Mouse (Mus musculus) thymus, postnatal 0 days (tissue): ENCODE results near the gene Nfe2l2. TPM values are rescaled to one million over a fixed set of nuclear protein-coding genes. Genes with fewer than 3 reads are reported as not detected.

ENCODE experiments used
- DNase-seq: peaks from one replicate; pipeline ENCODE4 v3.0.0-alpha.2; 2015; ENCODE audit warnings: low spot score
- polyA plus RNA-seq: library from polyadenylated mRNA; unstranded; fragments of >200 nt; fragmentation: Nextera tagmentation; extraction: Ambion mirVana; gene quantifications from 2 replicates; pipeline ENCODE4 v1.2.1, GENCODE M21; 2015

Gene Nfe2l2
- polyA plus RNA-seq, 1 experiment from 2014 or later = 56.6 TPM

- DNase-seq = no peak
These were observed 17.2 kb downstream of the Nfe2l2 start for GRCm38 (mm10) chr2:75687040-75687749.

- peak; percentile 24 for DNase-seq
These were observed 19.0 kb downstream of the Nfe2l2 start for GRCm38 (mm10) chr2:75685458-75685861.

- no peak for DNase-seq
These were observed 19.9 kb downstream of the Nfe2l2 start for GRCm38 (mm10) chr2:75684526-75684925.

DNA sequence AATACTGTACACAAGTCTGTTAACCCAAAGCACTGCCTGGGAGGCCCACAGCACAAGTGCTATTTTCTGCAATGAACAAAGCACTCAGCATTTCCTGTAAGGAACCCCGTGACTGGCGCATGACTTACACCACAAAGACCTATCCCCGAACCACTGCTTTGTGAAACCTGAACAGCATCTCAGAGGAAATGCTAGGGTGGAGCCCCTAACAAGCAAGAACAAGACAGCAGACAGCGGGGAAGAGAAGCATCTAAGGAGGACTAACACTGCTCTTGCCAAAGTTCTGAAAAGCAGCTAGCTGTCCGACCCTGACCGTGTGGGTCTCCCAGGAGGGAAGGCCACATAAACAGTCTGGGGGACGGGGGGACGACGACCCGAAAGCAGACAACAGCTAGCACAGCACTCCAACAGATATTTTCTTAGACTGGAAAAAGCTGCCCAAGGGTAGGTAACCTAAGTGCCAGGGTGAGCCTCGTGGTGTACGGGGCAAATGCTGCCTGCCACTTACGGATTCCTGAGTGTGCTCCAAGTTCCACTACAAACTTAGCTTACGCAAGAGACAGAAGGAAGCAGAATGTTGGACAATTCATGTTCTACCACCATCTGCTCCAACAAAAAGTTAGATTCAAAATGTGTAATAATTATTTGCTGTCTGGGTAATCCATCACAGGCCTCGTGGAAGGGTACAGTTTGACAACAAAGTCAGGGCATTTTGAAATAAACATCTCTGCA is 21.3 kb downstream of the Nfe2l2 start:
- peak; percentile 92 for DNase-seq

DNA sequence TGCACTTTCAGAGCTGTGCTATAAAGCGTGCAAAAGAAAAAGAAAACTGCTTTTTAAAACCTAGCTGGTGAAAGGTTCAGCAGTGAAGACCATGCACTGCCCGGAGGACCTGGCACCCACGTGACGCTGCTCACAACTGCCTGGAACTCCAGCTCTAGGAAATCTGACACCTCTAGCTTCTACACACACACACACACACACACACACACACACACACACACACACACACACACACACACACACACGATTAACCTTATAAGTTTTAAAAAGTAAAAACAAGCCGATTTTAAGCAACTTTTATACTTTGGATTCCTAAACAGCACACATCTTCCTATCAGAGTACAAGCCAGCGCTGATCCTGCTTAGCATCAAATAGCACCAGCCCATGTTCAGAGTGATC is 23.0 kb downstream of the Nfe2l2 start:
- DNase-seq = no peak

DNA sequence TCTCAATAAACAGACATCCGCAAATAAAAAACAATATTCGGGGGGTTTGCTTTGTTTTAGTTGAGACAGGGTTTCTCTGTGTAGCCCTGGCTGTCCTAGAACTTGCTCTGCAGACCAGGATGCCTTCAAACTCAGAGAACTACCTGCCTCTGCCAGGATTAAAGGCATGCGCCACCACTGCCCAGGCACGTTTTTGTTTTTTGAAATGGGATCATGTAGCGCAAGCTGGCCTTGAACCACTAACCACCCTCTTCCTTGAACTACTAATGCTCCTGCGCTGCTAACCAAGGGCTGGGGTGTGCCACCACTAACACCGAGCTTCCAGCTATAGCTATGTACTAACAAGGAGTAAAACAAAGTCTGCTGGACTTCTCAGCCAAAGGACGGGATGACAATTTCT is 24.5 kb downstream of the Nfe2l2 start:
- no peak for DNase-seq

- no peak for DNase-seq
These were observed 27.9 kb downstream of the Nfe2l2 start for GRCm38 (mm10) chr2:75676567-75676966.

- no peak for DNase-seq
These were observed 31.9 kb downstream of the Nfe2l2 start for GRCm38 (mm10) chr2:75672561-75672960.

- no peak for DNase-seq
These were observed 33.1 kb downstream of the Nfe2l2 start for GRCm38 (mm10) chr2:75671337-75671660.

- DNase-seq = no peak
These were observed 33.8 kb downstream of the Nfe2l2 start for GRCm38 (mm10) chr2:75670446-75671336.

DNA sequence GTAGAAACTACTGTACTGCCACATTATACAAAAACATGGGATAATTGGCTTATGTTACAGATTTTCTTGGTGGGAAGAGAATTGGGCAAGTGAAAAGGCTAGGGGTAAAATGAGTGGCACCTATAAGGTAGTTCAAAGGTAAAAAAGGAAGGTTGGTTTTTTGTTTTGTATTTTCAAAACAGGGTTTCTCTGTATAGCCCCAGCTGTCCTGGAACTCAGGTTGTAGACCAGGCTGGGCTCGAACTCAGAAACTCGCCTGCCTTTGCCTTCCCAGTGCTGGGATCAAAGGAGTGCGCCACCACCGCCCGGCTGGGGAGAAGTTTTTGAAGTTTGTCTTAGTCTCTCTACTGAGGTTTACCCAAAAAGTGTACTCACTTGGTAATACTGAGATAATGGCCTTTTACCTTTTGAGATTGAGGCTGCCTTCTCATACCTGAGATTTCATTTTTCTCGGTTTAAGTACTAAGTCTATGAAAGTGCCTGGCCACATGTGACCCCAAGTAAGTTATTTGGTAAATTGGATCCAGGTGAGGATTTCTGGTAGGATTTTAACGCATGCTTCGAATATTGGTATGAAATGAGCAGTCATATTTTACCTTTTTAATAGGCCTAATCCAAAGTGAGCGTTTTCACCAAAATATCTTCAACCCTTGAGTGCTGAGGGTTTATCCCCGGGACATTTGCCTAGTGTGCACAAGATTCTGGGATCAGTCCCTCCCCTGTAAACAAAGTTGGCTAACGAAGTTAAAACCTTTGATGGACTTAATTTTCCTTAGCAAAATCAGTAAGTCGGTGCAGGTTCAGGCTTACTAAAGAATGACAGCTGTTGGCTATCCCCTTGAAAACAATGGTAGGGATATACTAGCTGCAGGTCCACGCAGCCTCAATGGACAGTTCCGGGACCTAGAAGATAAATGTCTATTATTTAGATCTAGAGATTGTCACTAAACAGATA is 34.7 kb downstream of the Nfe2l2 start:
- DNase-seq = no peak

DNA sequence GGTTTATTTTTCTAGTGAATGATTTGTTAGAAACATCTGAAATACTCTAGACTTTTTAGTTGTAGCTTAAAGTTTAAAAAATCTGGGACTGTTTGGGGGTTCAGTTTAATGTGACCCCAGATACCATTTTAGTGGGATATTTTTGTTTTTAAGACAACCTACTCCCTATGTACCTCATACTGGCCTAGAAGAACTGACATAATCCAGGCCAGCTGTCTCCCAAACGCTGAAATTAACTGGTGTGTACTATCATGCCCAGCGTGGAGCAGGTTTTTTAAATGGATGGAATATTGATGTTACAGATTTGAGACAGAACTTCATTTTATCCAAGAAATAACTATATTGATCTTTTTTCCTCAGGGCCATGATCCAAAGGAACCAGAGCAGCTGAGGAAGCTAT is 43.3 kb downstream of the Nfe2l2 start:
- no peak for DNase-seq

- no peak for DNase-seq
These were observed 44.0 kb downstream of the Nfe2l2 start for GRCm38 (mm10) chr2:75660255-75660948.

DNA sequence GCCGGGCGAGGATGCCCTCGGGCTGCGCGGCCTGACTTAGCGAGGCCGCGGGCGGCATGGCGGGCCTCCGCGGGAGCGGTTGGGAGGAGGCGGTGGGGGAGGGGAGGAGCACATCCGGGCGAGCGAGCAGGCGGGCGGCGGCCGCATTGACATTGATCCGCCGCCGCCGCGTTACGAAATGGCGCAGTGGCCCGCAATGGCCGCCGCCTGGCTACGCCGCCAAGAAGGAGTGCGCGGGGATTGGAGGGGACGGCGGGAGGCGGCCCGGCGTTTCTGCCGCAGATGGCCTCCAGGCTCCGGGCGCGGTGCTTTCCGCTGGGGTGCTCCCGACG is 44.8 kb downstream of the Nfe2l2 start:
- DNase-seq = peak; percentile 92

DNA sequence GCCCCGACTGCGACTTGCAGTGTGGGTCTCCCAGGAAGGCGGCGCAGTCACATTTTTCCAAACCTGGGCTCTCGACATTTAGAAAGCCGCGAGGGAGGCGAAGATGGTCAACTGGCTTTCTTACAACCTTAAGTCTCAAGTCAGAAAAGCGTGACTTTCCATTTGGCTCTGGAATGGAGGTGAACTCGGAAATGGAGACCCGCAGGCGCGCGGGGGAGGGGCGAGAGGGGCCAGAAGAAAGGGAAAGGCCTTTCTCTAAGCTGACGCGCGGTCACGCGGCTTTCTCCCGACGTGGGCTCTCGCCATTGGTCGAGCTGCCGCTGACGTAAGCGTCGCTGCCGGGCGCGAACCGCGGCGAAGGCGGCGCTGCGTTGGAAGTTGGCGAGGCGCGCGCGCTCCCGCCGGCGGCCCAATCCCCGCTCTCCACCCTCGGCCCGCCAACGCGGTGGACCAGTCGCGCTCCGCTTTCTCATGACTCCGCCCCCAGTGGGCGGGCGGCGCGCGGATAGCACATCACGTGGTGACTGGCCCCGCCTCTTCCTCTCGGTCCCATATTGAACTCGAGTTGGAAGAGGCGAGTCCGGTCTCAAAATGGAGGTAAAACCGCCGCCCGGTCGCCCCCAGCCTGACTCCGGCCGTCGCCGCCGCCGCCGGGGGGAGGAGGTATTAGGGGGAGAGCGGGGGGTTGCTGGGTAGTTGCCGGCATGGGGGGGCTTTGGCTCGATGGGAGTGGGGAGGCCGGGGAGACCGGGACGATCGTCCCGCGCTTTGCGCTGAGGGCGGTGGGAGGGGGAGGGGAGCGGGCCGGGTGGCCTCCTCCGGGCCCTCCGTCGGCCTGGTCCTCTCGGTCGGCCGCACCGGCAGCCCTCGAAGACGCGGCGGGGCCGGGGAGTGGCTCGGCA is 45.5 kb downstream of the Nfe2l2 start, which contains the start of gene Hnrnpa3:
Hnrnpa3 (plus strand) TSS at position 535 of the 902 bp plus-strand sequence.
- peak; percentile 100 for DNase-seq

GRCm38 (mm10) chr2:75657907-75658691 is 46.3 kb downstream of the Nfe2l2 start:
- no peak for DNase-seq

- DNase-seq = no peak
These were observed 47.5 kb downstream of the Nfe2l2 start for GRCm38 (mm10) chr2:75656924-75657323.

- no peak for DNase-seq
These were observed 49.8 kb downstream of the Nfe2l2 start for GRCm38 (mm10) chr2:75654679-75655078.
